Comparison of ENCODE assay signal across 19 mouse cellular contexts in genomic region chr13:59947461-59947860, GRCm38 (mm10).
A peak's percentile ranks its signal among the peaks of the same experiment; 100 is the strongest.
DNase-seq lines count a peak whose midpoint lies in the region; ATAC-seq and TF ChIP-seq lines count a peak whose summit lies in the region.
"Had no signal": no experiment of that assay in that cellular context is flagged by ENCODE, and none has a peak within 500 bp of the region (broad histone marks: within the 10 kb centered on the region; RNA-seq: fewer than 3 reads in every experiment).

No protein-coding gene starts in this region.

- TF ChIP-seq POLR2A in heart, adult 2 months (IDR thresholded peaks at IDR 0.05; ENCODE audit: insufficient read depth, low read depth, low read length) = no peak

- H3K9ac ChIP-seq in heart, adult 2 months (ENCODE audit: low read depth, low read length) = no peak overlapping the region
- H3K9ac ChIP-seq in limb, embryonic 12.5 days (replicated peaks) = no peak overlapping the region
- H3K9ac ChIP-seq: embryonic facial prominence, embryonic 15.5 days; hindbrain, embryonic 14.5 days; intestine, embryonic 15.5 days had no signal

- no peak for TF ChIP-seq CTCF in gastrocnemius, adult 2 months (IDR thresholded peaks at IDR 0.05)
- TF ChIP-seq CTCF in heart, adult 2 months (IDR thresholded peaks at IDR 0.05) = no peak

- intact Hi-C loops in gastrocnemius, adult 2 months (cut with DNase I) = no loop called here
- intact Hi-C loops in gastrocnemius, postnatal 36 days (cut with DNase I) = no loop called here
- intact Hi-C loops in heart, adult 2 months (cut with DNase I) = no loop called here
- intact Hi-C loops in heart, postnatal 25 days (cut with DNase I) = no loop called here
- intact Hi-C loops in left cerebral cortex, postnatal 4 days (cut with DNase I) = no loop called here

- no peak overlapping the region for H3K4me3 ChIP-seq in gastrocnemius, adult 2 months
- H3K4me3 ChIP-seq in heart, adult 2 months = no peak overlapping the region
- H3K4me3 ChIP-seq in limb, embryonic 12.5 days (replicated peaks) = no peak overlapping the region
- H3K4me3 ChIP-seq: embryonic facial prominence, embryonic 15.5 days; erythroblast, embryonic 14.5 days; hindbrain, embryonic 10.5 days; intestine, embryonic 15.5 days had no signal

- H3K4me2 ChIP-seq in limb, embryonic 12.5 days = no peak overlapping the region
- H3K4me2 ChIP-seq: embryonic facial prominence, embryonic 15.5 days; heart, embryonic 11.5 days; hindbrain, embryonic 14.5 days; intestine, embryonic 15.5 days had no signal

- no peaks in the 10 kb centered on the region for H3K27me3 ChIP-seq in heart, adult 2 months (ENCODE audit: control insufficient read depth, insufficient read depth, low read length)
- no peaks in the 10 kb centered on the region for H3K27me3 ChIP-seq in limb, embryonic 12.5 days
- H3K27me3 ChIP-seq: embryonic facial prominence, embryonic 15.5 days; intestine, embryonic 15.5 days had no signal

- DNase-seq in gastrocnemius, adult 2 months = peak; percentile 24
- no peak for DNase-seq in gastrocnemius, postnatal 36 days
- DNase-seq in heart, adult 2 months = peak; percentile 13 to 29
- no peak for DNase-seq in heart, postnatal 25 days (ENCODE audit: low spot score)
- DNase-seq in left cerebral cortex, postnatal 4 days = peak; percentile 29
- no peak for DNase-seq in left cerebral cortex, adult 11 months (ENCODE audit: low spot score)
- DNase-seq: adrenal gland, postnatal 10 days; cerebellum, adult 11 months; cerebellum, adult 8-10 months; cerebellum, postnatal 14 days; embryo, embryonic 11 days had no signal

- no peak for TF ChIP-seq EP300 in heart, adult 2 months (IDR thresholded peaks at IDR 0.05; ENCODE audit: insufficient read depth, low read depth, low read length)

- no peaks in the 10 kb centered on the region for H3K79me2 ChIP-seq in heart, adult 2 months (replicated peaks; ENCODE audit: control insufficient read depth, insufficient read depth, low read length)

- peaks cover 4% of the 10 kb centered on the region for H3K4me1 ChIP-seq in heart, adult 2 months (ENCODE audit: control insufficient read depth, insufficient read depth, low read length)
- H3K4me1 ChIP-seq in limb, embryonic 12.5 days (replicated peaks) = peaks cover 42% of the 10 kb centered on the region
- H3K4me1 ChIP-seq: intestine, embryonic 15.5 days had no signal

- WGBS in heart, adult 2 months = 48% methylated on average over 5 of the region's 5 CpGs
- 66% methylated on average over 5 of the region's 5 CpGs for WGBS in limb, embryonic 12.5 days

- ATAC-seq in limb, embryonic 12.5 days (ENCODE audit: insufficient number of reproducible peaks, insufficient read depth, low FRiP score, low TSS enrichment, low read depth) = no peak
- ATAC-seq: forebrain, embryonic 16.5 days; intestine, embryonic 15.5 days had no signal

- no peak overlapping the region for H3K27ac ChIP-seq in gastrocnemius, adult 2 months
- no peak overlapping the region for H3K27ac ChIP-seq in heart, adult 2 months
- H3K27ac ChIP-seq in limb, embryonic 12.5 days = peak overlapping the region; percentile 47; the same call in 1 of the 2 replicates
- H3K27ac ChIP-seq: embryonic facial prominence, embryonic 15.5 days; hindbrain, embryonic 10.5 days; hindbrain, embryonic 14.5 days; intestine, embryonic 15.5 days had no signal

- no peaks in the 10 kb centered on the region for H3K9me3 ChIP-seq in limb, embryonic 12.5 days
- H3K9me3 ChIP-seq: embryonic facial prominence, embryonic 15.5 days; hindbrain, embryonic 10.5 days; intestine, embryonic 15.5 days had no signal

- no peaks in the 10 kb centered on the region for H3K36me3 ChIP-seq in heart, adult 2 months (ENCODE audit: control insufficient read depth, insufficient read depth, low read length)
- no peaks in the 10 kb centered on the region for H3K36me3 ChIP-seq in limb, embryonic 12.5 days
- H3K36me3 ChIP-seq: embryonic facial prominence, embryonic 15.5 days; hindbrain, embryonic 10.5 days; intestine, embryonic 15.5 days had no signal

Comparison
In these comparisons a context has a peak if more than half of its experiments do, and no peak if none do; other contexts are left out.
1. DNase-seq: peak in gastrocnemius, adult 2 months (single experiment), heart, adult 2 months (2 of 2) and left cerebral cortex, postnatal 4 days (single experiment); none in gastrocnemius, postnatal 36 days (0 of 2), heart, postnatal 25 days (single experiment) and left cerebral cortex, adult 11 months (single experiment).